Mouse (Mus musculus) layer of hippocampus, adult 2 months (tissue): ENCODE results near the gene Trank1. TPM values are rescaled to one million over a fixed set of nuclear protein-coding genes. Genes with fewer than 3 reads are reported as not detected.
A peak's percentile ranks its signal among the peaks of the same experiment; 100 is the strongest.

Source experiments
- DNase-seq, 2 experiments: peaks; one replicate each; pipeline ENCODE4 v3.0.0; 2022; ENCODE audit warnings: low spot score in 2 of 2
- H3K27ac ChIP-seq: fragments of 200-600 bp; 2 replicates; pipeline ENCODE4 v1.8.1; 2022
- H3K4me3 ChIP-seq: fragments of 200-600 bp; 2 replicates; pipeline ENCODE4 v1.8.1; 2022; ENCODE audit warnings: mild to moderate bottlenecking
- CTCF ChIP-seq: fragments of 200-600 bp; conservative IDR thresholded peaks from 2 replicates; pipeline ENCODE4 v1.8.1; 2022; ENCODE audit warnings: antibody characterized with exemption, mild to moderate bottlenecking, moderate library complexity
- long read RNA-seq, 2 experiments: library from polyadenylated mRNA; stranded (forward); transcript quantifications; one replicate each; pipeline ENCODE4 v2.0.0; 2021; ENCODE audit warnings: borderline mapping rate in 2 of 2
- total RNA-seq, 2 experiments: library from RNA; stranded (reverse); gene quantifications; 2 replicates each; pipeline ENCODE4 v1.2.3; 2021

Trank1 gene
- total RNA-seq = 100 to 1,000 TPM; 221 to 228 TPM
- long read RNA-seq, experiment 1, full-length matches to known transcripts = 3 of 37 reads
- long read RNA-seq, experiment 1, partial matches to known transcripts = 25 of 37 reads
- long read RNA-seq, experiment 1, other reads (novel, unspliced or antisense) = 9 of 37 reads
- long read RNA-seq, experiment 2, full-length matches to known transcripts = 2 of 62 reads
- long read RNA-seq, experiment 2, partial matches to known transcripts = 51 of 62 reads
- long read RNA-seq, experiment 2, other reads (novel, unspliced or antisense) = 9 of 62 reads

DNA sequence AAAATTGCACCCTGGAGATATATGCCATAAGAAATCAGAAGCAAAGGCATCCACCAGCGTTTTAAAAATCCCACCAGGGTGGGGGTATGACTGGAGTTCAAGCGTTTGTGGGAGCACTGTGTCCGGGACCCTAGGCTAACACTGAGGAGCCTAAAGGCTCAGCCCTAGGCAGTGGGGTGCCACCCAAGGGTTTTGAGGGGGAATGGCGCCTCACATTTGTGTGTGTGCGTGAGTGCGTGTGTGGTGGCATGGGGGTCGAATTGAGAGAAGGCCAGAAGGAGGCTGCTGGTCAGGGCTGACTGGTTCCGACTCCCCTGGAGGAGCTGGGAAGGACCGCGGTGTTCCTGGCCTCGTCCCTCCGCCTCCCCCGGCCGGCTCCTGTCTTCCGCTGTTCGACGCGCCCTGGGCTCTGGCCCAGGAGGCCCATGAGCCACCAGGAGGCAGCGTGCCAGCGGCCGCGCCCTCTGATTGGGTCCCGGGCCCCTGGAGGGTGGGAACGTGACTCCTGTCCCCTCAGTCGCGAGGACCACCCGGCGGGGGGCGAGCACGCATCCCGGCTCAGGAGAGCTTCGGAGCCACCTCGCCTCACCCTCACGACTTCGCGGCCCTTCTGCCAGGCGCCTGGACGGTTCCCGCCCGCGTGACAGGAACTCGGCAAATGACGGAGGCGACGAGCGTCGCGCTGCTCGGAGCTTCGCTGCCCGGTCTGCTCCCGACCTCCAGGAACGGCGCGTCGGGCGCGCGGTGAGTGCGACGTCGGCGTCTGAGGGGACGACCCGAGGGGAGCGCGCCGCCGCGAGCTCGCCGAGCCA is at the start of gene Trank1:
TSS of gene Trank1 (plus strand) at position 709 of the 812 bp plus-strand sequence.
- H3K4me3 ChIP-seq = peak within 1 kb of the TSS; percentile 61
- TF ChIP-seq CTCF = 0 out of 2 replicates have a peak, but pooled peaks have one; percentile 7
- peak within 1 kb of the TSS; percentile 88 for H3K27ac ChIP-seq
- DNase-seq = peak; percentile 36 to 49

DNA sequence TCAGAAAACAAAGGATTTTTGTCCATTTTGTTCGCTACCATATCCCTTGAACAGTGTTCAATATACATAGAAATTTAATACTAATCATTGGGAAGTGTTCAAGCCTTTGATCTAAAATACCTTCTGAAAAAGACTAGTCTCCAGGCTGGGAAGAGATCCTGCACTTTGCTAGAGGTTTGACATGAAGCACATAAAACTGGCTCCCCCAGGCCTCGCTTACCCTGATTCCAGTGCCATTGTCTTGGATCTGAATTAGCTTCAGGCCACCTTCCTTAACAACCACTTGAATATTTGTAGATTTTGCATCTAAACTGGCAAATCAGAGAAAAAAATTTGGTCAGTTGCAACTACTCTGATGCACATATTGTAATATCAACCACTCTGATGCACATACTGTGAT is 43.5 kb upstream of the Trank1 start:
- DNase-seq = no peak
- TF ChIP-seq CTCF = no peak
- Histone ChIP-seq H3K27ac (no peak overlapping the region), H3K4me3 (no peak overlapping the region)

DNA sequence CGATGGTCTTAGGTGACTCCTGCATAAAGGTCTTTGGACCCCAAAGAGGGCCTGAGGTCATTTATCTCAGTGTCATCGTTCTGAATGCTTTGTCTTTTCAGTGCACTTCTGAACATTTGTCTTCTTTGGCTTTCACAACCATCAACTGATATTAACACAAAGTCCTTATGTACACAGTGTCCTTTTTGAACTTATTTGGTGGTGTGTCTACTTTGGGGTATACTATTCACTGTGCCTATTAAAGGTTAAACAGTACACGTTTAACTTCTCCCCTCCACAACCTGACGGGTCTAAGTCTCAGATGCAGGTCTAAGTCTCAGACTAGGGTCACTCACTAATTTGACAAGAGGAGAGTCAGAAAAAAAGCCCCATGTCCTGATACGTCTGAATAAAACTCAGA is 40.9 kb upstream of the Trank1 start:
- H3K4me3 ChIP-seq = peak overlapping the region; percentile 99
- DNase-seq = no peak
- peak overlapping the region; percentile 96 for H3K27ac ChIP-seq
- TF ChIP-seq CTCF = no peak

DNA sequence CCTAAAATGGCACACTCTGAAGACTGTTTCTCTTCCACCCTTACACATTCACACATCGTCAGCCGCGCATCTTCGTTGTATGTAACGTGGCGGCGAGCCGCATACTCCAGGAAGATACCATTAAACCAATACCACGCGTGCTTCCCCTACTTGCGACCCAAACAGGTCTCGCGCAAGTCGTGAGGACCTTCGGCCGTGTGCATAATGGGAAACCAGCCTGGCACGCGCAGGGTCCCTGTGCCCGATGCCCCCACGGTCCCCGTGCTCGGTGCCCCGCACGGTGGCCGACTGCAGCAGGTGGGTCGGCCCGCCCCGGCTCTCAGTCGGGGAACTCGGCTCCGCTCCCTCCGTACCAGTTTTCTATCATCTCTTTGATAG is 40.5 kb upstream of the Trank1 start:
- peak overlapping the region; percentile 96 for H3K27ac ChIP-seq
- peak overlapping the region; percentile 99 for H3K4me3 ChIP-seq
- TF ChIP-seq CTCF = no peak
- DNase-seq = peak in 1 of 2 experiments; percentile 67

DNA sequence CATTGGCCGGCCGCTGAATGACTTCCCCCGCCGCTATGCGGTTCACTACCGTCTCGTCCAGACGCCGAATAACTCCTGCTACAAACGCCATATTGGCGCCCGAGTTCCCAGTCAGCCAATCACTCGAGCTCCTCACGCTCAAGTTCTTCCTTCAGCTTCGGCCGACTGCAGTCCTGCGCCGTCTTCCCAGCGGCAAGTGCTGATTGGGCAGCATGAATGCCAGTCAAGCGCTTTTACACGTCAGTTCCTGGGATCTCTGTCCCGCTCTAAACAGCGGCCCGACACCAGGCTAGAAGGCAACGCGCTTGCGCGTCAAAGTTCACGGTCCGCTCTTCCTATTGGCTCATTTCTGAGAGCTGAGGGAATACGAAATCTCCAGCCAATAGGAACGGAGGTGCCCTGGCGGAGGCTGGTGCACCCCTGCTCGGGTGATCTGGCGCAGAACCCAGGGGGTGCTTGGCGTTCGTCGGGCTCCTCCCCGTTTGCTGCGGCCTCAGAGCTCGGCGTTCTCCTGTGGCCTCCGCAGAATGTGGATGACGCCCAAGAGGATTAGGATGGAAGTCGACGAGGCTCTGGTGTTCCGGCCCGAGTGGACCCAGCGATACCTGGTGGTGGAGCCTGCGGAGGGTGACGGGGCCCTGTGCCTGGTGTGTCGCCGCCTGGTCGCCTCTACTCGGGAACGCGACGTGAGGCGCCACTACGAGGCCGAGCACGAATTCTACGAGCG is 39.9 kb upstream of the Trank1 start, which contains the start of the genes Mlh1 and Epm2aip1:
TSS of gene Mlh1 (minus strand) at position 358 of the 727 bp plus-strand sequence.
TSS of gene Epm2aip1 (plus strand) at position 496 of the 727 bp plus-strand sequence.
- peak; percentile 98 to 99 for DNase-seq
- peak within 1 kb of the TSS; percentile 98 for H3K27ac ChIP-seq
- peak within 1 kb of the TSS; percentile 99 for H3K4me3 ChIP-seq
- no peak for TF ChIP-seq CTCF

DNA sequence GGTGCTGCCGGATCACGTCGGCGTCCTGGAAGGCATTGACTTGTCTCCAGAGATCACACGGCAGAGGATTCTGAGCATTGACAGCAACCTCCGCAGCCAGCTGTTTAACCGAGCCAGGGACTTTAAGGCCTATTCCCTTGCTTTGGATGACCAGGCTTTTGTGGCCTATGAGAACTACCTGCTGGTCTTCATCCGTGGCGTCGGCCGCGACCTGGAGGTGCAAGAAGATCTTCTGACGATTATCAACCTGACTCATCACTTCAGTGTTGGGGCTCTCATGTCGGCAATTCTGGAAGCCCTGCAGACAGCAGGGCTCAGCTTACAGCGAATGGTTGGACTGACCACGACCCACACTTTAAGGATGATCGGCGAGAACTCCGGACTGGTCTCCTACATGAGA is 39.2 kb upstream of the Trank1 start:
- peak overlapping the region; percentile 98 for H3K27ac ChIP-seq
- TF ChIP-seq CTCF = no peak
- DNase-seq = peak in 1 of 2 experiments; percentile 18
- peak overlapping the region; percentile 95 for H3K4me3 ChIP-seq

DNA sequence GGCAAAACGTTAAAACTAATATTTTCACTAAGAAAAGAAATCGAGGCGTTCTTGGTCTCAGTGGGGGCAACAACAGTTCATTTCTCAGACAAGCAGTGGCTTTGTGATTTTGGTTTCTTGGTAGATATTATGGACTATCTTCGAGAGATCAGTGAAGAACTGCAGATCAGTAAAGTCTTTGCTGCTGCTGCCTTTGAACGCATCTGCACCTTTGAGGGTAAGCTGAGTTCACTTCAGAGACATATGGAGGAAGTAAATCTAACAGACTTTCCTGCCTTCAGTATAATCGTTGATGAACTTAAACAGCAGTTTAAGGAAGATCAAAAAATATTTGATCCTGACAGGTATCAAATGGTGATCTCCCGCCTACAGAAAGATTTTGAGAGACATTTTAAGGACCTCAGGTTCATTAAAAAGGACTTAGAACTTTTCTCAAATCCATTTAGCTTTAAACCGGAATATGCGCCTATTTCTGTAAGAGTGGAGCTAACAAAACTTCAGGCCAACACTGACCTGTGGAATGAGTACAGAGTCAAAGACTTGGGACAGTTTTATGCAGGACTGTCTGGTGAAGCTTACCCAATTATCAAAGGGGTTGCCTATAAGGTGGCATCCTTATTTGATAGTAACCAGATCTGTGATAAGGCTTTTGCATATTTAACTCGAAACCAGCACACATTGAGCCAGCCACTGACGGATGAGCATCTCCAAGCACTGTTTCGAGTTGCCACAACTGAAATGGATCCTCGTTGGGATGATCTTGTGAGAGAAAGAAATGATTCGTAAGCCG is 38.3 kb upstream of the Trank1 start:
- Histone ChIP-seq H3K4me3 (peak overlapping the region; percentile 95), H3K27ac (peak overlapping the region; percentile 98)
- no peak for TF ChIP-seq CTCF
- no peak for DNase-seq

DNA sequence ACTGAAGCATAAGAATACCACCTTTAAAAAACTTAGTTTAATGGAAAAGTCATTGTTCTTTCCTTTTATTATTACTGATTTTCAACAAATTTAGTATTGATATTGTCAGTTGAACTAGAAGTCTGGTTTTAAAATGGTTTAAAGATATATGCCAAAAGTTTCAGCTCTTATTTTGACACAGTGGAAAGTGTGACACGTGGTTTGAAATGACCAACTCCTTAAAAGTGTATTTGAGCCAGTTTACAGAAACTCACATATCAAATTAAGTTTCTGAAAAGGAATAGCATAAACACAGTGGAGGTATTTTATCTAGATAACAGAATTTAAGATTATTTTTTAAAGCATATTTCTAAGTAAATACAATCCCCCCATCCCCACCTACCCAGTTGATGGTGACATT is 37.6 kb upstream of the Trank1 start:
- TF ChIP-seq CTCF = no peak
- no peak for DNase-seq
- Histone ChIP-seq H3K27ac (no peak overlapping the region), H3K4me3 (peak overlapping the region; percentile 95)

DNA sequence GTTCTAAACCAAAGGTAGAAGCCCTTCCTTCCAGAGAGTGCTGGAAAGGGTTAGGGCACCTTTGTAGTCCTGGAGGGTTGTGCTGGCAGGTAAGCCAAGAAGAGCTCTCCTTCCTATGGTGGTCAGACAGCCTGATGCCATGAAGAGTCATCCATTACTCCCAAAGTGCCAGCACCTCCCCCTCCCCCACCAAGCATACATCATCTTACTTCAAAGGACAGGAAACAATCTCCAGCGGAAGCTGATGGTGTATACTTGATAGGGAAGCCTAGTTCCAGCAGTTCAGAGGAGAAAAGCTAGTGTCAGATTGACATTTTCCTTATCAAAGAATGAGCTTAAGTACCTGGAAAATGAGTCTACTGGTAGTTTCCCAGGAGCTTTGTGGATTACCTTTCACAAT is 36.4 kb upstream of the Trank1 start:
- TF ChIP-seq CTCF = no peak
- no peak for DNase-seq
- Histone ChIP-seq H3K4me3 (peak overlapping the region; percentile 95), H3K27ac (no peak overlapping the region)

DNA sequence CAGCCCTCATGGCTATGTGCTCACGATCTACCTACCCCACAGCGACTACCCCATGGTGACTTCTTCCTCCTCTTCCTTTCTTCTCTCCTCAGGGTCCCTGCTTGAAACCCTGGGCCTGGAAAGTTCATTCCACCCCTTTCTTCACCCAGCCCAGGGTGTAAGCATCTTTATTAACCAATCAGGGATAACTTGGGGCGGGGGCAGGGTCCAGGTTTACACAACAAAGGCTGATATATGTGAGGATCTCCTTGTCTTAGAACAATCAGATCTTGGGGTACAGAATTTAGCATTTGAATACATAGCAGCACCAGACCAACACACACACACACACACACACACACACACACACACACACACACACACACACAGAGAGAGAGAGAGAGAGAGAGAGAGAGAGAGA is 26.5 kb upstream of the Trank1 start:
- no peak for DNase-seq
- Histone ChIP-seq H3K27ac (no peak overlapping the region), H3K4me3 (no peak overlapping the region)
- no peak for TF ChIP-seq CTCF

DNA sequence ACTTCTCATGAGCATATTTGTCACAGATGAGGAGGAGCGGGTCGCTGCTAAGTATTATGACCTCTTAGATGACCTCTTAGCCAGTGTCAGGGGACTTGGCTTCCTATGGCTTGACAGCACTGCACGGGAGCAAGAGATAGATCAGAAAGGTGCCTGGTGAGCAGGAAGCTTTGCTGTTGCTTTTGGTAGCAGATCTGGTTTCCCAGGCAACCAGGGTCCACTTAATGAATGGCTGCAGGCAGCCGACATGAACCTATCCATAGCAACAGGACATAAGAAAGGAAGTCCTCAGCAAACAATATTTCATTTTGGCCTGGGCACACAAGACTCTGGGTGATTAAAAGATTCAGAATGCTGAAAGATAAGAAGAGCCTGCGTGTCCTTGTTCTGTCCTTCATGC is 25.9 kb upstream of the Trank1 start:
- H3K4me3 ChIP-seq = no peak overlapping the region
- peak overlapping the region; percentile 71 for H3K27ac ChIP-seq
- no peak for TF ChIP-seq CTCF
- no peak for DNase-seq

DNA sequence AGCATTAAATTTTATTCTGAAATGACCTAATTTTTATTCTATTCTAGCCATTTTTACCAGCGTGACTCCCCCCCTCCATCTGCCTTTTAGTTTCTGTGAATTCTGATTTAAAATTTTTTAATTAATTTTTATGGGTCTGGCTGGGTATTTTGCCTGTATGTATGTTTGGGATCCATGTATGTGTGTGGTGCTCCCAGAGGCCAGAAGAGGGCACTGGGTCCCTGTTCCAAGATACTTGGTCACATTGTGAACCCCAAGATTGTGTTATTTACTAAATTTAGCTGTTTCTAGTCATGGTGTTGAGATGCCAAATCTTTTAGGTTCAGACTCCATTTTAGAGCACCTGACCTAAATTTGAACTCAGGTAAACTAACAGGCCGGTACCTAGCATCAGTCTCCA is 25.1 kb upstream of the Trank1 start:
- Histone ChIP-seq H3K4me3 (no peak overlapping the region), H3K27ac (no peak overlapping the region)
- no peak for DNase-seq
- peak; percentile 53 for TF ChIP-seq CTCF
